Comparison of ENCODE assay signal across 12 mouse cellular contexts in the genomic region with DNA sequence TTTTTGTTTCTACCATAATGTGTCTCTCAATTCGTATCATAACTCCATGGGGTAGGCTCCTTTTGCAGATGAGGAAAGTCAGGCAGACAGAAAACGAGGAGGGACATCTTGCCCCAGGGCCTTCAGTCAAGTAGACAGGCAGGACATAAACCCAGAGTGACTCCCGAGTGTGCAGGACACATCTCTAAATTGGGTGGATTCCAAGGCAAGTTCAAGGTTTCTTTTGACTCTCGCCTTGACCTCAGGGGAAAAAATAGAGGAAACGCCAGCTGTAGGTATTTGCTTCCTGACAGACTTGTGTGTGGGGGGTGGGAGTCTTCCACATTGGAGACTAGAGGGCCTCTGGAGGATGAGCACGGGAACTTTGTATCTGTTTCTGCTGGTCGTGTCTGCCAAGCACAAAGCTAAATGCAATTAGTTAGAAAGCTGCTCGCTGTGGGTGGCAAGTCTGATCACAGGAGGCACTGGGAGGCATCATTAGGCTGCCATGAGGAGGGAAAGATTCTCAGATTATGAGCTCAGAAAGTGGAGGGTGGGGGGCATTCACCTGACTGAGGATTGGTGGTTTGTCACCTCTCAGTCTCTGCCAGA. TPM values are rescaled to one million over a fixed set of nuclear protein-coding genes. Genes with fewer than 3 reads are reported as not detected.
DNase-seq lines count a peak whose midpoint lies in the region; ATAC-seq and TF ChIP-seq lines count a peak whose summit lies in the region.
"Had no signal": no experiment of that assay in that cellular context is flagged by ENCODE, and none has a peak within 500 bp of the region (broad histone marks: within the 10 kb centered on the region; RNA-seq: fewer than 3 reads in every experiment).

No protein-coding gene starts in this region.

- ATAC-seq in embryonic facial prominence, embryonic 13.5 days (ENCODE audit: insufficient number of reproducible peaks, insufficient read depth, low FRiP score, low TSS enrichment, low read depth): no peak
- no peak for ATAC-seq in hindbrain, postnatal 0 days
- ATAC-seq in hindbrain, embryonic 11.5 days (ENCODE audit: low FRiP score): no peak
- no peak for ATAC-seq in lung, embryonic 14.5 days (ENCODE audit: insufficient read depth)
- no peak for ATAC-seq in liver, embryonic 14.5 days (ENCODE audit: insufficient read depth)
- ATAC-seq in megakaryocyte, adult 5-6 weeks (ENCODE audit: poor library complexity, severe bottlenecking): no peak
- ATAC-seq: inflammation-experienced regulatory T-cells, adult 6 months had no signal

- WGBS in embryonic facial prominence, embryonic 13.5 days: 24% methylated on average over 8 of the region's 8 CpGs
- 45% methylated on average over 8 of the region's 8 CpGs for WGBS in embryonic facial prominence, embryonic 10.5 days
- WGBS in hindbrain, postnatal 0 days: 23% methylated on average over 8 of the region's 8 CpGs
- 54% methylated on average over 8 of the region's 8 CpGs for WGBS in hindbrain, embryonic 11.5 days
- 32% methylated on average over 8 of the region's 8 CpGs for WGBS in lung, embryonic 14.5 days
- WGBS in liver, embryonic 14.5 days (ENCODE audit: insufficient replicate concordance): 57% methylated on average over 8 of the region's 8 CpGs

- H3K9me3 ChIP-seq in embryonic facial prominence, embryonic 13.5 days: no peaks in the 10 kb centered on the region
- H3K9me3 ChIP-seq in embryonic facial prominence, embryonic 10.5 days: no peaks in the 10 kb centered on the region
- H3K9me3 ChIP-seq in hindbrain, postnatal 0 days (ENCODE audit: low read length): no peaks in the 10 kb centered on the region
- no peaks in the 10 kb centered on the region for H3K9me3 ChIP-seq in hindbrain, embryonic 11.5 days (ENCODE audit: control insufficient read depth, low read length)
- no peaks in the 10 kb centered on the region for H3K9me3 ChIP-seq in lung, embryonic 14.5 days (ENCODE audit: low read depth, low read length)
- H3K9me3 ChIP-seq in liver, embryonic 14.5 days (ENCODE audit: control insufficient read depth, low read length): no peaks in the 10 kb centered on the region
- H3K9me3 ChIP-seq: forebrain, embryonic 12.5 days had no signal

- no peak overlapping the region for H3K4me2 ChIP-seq in embryonic facial prominence, embryonic 13.5 days
- H3K4me2 ChIP-seq in hindbrain, postnatal 0 days (ENCODE audit: low read depth, low read length): no peak overlapping the region
- no peak overlapping the region for H3K4me2 ChIP-seq in hindbrain, embryonic 11.5 days (replicated peaks; ENCODE audit: low read depth, low read length)
- H3K4me2 ChIP-seq in lung, embryonic 14.5 days: no peak overlapping the region
- peak overlapping the region; percentile 85 for H3K4me2 ChIP-seq in liver, embryonic 14.5 days (ENCODE audit: low read depth)
- H3K4me2 ChIP-seq: forebrain, embryonic 12.5 days had no signal

- H3K27me3 ChIP-seq in embryonic facial prominence, embryonic 13.5 days: no peaks in the 10 kb centered on the region
- H3K27me3 ChIP-seq in embryonic facial prominence, embryonic 10.5 days (replicated peaks; ENCODE audit: low read depth, poor library complexity, severe bottlenecking): peaks cover 40% of the 10 kb centered on the region
- no peaks in the 10 kb centered on the region for H3K27me3 ChIP-seq in hindbrain, postnatal 0 days (ENCODE audit: insufficient read depth, low read length)
- no peaks in the 10 kb centered on the region for H3K27me3 ChIP-seq in hindbrain, embryonic 11.5 days (ENCODE audit: control insufficient read depth, insufficient read depth, low read length)
- no peaks in the 10 kb centered on the region for H3K27me3 ChIP-seq in lung, embryonic 14.5 days (ENCODE audit: insufficient read depth, low read length)
- no peaks in the 10 kb centered on the region for H3K27me3 ChIP-seq in liver, embryonic 14.5 days (ENCODE audit: control insufficient read depth, insufficient read depth, low read length)

- DNase-seq in embryonic facial prominence, embryonic 10.5 days (ENCODE audit: low spot score): no peak
- peak; percentile 33 for DNase-seq in hindbrain, postnatal 0 days (ENCODE audit: low spot score)
- DNase-seq in hindbrain, embryonic 11.5 days (ENCODE audit: low spot score): no peak
- peak; percentile 47 for DNase-seq in lung, embryonic 14.5 days
- no peak for DNase-seq in lung, postnatal 14 days
- DNase-seq in liver, embryonic 14.5 days (ENCODE audit: low read depth in 3 of 3, low spot score in 3 of 3): no peak
- DNase-seq: gastrocnemius, postnatal 25 days; lung, postnatal 4 days had no signal

- TF ChIP-seq EP300 in liver, embryonic 14.5 days (IDR thresholded peaks at IDR 0.05; ENCODE audit: low read depth): no peak

- H3K9ac ChIP-seq in embryonic facial prominence, embryonic 13.5 days: no peak overlapping the region
- no peak overlapping the region for H3K9ac ChIP-seq in hindbrain, postnatal 0 days (replicated peaks; ENCODE audit: low read length)
- no peak overlapping the region for H3K9ac ChIP-seq in hindbrain, embryonic 11.5 days (ENCODE audit: low read depth, low read length)
- no peak overlapping the region for H3K9ac ChIP-seq in lung, embryonic 14.5 days
- peak overlapping the region; percentile 41 for H3K9ac ChIP-seq in liver, embryonic 14.5 days (replicated peaks)
- H3K9ac ChIP-seq: forebrain, embryonic 12.5 days had no signal

- no peak overlapping the region for H3K4me3 ChIP-seq in embryonic facial prominence, embryonic 13.5 days
- H3K4me3 ChIP-seq in embryonic facial prominence, embryonic 10.5 days: no peak overlapping the region
- no peak overlapping the region for H3K4me3 ChIP-seq in hindbrain, postnatal 0 days (ENCODE audit: low read length)
- H3K4me3 ChIP-seq in hindbrain, embryonic 11.5 days (ENCODE audit: low read depth, low read length): no peak overlapping the region
- H3K4me3 ChIP-seq in lung, embryonic 14.5 days (ENCODE audit: low read depth, low read length): no peak overlapping the region
- peak overlapping the region in 1 of 2 experiments; percentile 1; a peak in 1 of 4 replicates for H3K4me3 ChIP-seq in liver, embryonic 14.5 days (ENCODE audit: insufficient read depth in 1 of 2, low read depth in 2 of 2, low read length in 2 of 2)
- H3K4me3 ChIP-seq: forebrain, embryonic 12.5 days had no signal

- H3K36me3 ChIP-seq in embryonic facial prominence, embryonic 13.5 days: no peaks in the 10 kb centered on the region
- H3K36me3 ChIP-seq in embryonic facial prominence, embryonic 10.5 days (replicated peaks): no peaks in the 10 kb centered on the region
- H3K36me3 ChIP-seq in hindbrain, postnatal 0 days (ENCODE audit: insufficient read depth, low read length): no peaks in the 10 kb centered on the region
- no peaks in the 10 kb centered on the region for H3K36me3 ChIP-seq in hindbrain, embryonic 11.5 days (ENCODE audit: control insufficient read depth, insufficient read depth, low read length)
- H3K36me3 ChIP-seq in lung, embryonic 14.5 days (ENCODE audit: insufficient read depth): no peaks in the 10 kb centered on the region
- H3K36me3 ChIP-seq in liver, embryonic 14.5 days (replicated peaks; ENCODE audit: control insufficient read depth, insufficient read depth, low read depth): peaks cover 76% of the 10 kb centered on the region
- H3K36me3 ChIP-seq: forebrain, embryonic 12.5 days had no signal

- peak overlapping the region; percentile 23; the same call in 1 of the 2 replicates for H3K27ac ChIP-seq in embryonic facial prominence, embryonic 13.5 days
- H3K27ac ChIP-seq in embryonic facial prominence, embryonic 10.5 days (replicated peaks): no peak overlapping the region
- H3K27ac ChIP-seq in hindbrain, postnatal 0 days: no peak overlapping the region
- H3K27ac ChIP-seq in hindbrain, embryonic 11.5 days (ENCODE audit: low read depth, low read length): no peak overlapping the region
- H3K27ac ChIP-seq in lung, embryonic 14.5 days (ENCODE audit: low read depth): no peak overlapping the region
- peak overlapping the region; percentile 95 for H3K27ac ChIP-seq in liver, embryonic 14.5 days
- H3K27ac ChIP-seq: forebrain, embryonic 12.5 days had no signal

- H3K4me1 ChIP-seq in embryonic facial prominence, embryonic 13.5 days: peaks cover 59% of the 10 kb centered on the region
- H3K4me1 ChIP-seq in embryonic facial prominence, embryonic 10.5 days: peaks cover 52% of the 10 kb centered on the region
- peaks cover 12% of the 10 kb centered on the region for H3K4me1 ChIP-seq in hindbrain, postnatal 0 days (ENCODE audit: insufficient read depth, low read length)
- peaks cover 7% of the 10 kb centered on the region for H3K4me1 ChIP-seq in hindbrain, embryonic 11.5 days (replicated peaks; ENCODE audit: control insufficient read depth, insufficient read depth, low read length)
- peaks cover 30% of the 10 kb centered on the region for H3K4me1 ChIP-seq in lung, embryonic 14.5 days (ENCODE audit: insufficient read depth)
- peaks cover 71 to 74% of the 10 kb centered on the region in 2 experiments for H3K4me1 ChIP-seq in liver, embryonic 14.5 days (replicated peaks; ENCODE audit: control insufficient read depth in 2 of 2, insufficient read depth in 2 of 2, low read length in 1 of 2)

- TF ChIP-seq CTCF in hindbrain, postnatal 0 days (IDR thresholded peaks at IDR 0.05; ENCODE audit: low read depth): no peak
- no peak for TF ChIP-seq CTCF in lung, embryonic 14.5 days (IDR thresholded peaks at IDR 0.05; ENCODE audit: low read depth)
- no peak for TF ChIP-seq CTCF in liver, embryonic 14.5 days (IDR thresholded peaks at IDR 0.05; ENCODE audit: low read depth)

RNA-seq across cellular contexts. Expression of gene Gmpr, which starts 7.7 kb away (rescaled TPM):
- polyA plus RNA-seq in embryonic facial prominence, embryonic 13.5 days (2015; fragmentation: Nextera tagmentation; extraction: Ambion mirVana): 27.7 and 36.9 TPM in 2 replicates
- 22.5 and 25.6 TPM in 2 replicates for polyA plus RNA-seq in embryonic facial prominence, embryonic 10.5 days (2016; fragmentation: Nextera tagmentation; extraction: Ambion mirVana)
- total RNA-seq in hindbrain, postnatal 0 days (2014; rRNA removed): 21.7 and 27.9 TPM in 2 replicates
- 41.5 and 43.3 TPM in 2 replicates for polyA plus RNA-seq in hindbrain, postnatal 0 days (2015; fragmentation: Nextera tagmentation; extraction: Ambion mirVana)
- 26.8 and 28.8 TPM in 2 replicates for polyA plus RNA-seq in hindbrain, embryonic 11.5 days (2014; fragmentation: Nextera tagmentation; extraction: Ambion mirVana)
- 22.9 and 25.3 TPM in 2 replicates for polyA plus RNA-seq in lung, embryonic 14.5 days (2014; fragmentation: Nextera tagmentation; extraction: Ambion mirVana)
- 116 and 155 TPM in 2 replicates for polyA plus RNA-seq in liver, embryonic 14.5 days (2012; rRNA removed)
- 295 and 311 TPM in 2 replicates for polyA plus RNA-seq in liver, embryonic 14.5 days (2014; fragmentation: Nextera tagmentation; extraction: Ambion mirVana)
- total RNA-seq in megakaryocyte, adult 5-6 weeks (2015): 1.7 and 2.0 TPM in 2 replicates
- 1.0 and 1.1 TPM in 2 replicates for total RNA-seq in megakaryocyte, adult 5-6 weeks (2017)

Comparison
In these comparisons a context has a peak if more than half of its experiments do, and no peak if none do; other contexts are left out.
1. H3K27ac ChIP-seq: peak in embryonic facial prominence, embryonic 13.5 days (single experiment) and liver, embryonic 14.5 days (single experiment); none in embryonic facial prominence, embryonic 10.5 days (single experiment), hindbrain, postnatal 0 days (single experiment), hindbrain, embryonic 11.5 days (single experiment) and lung, embryonic 14.5 days (single experiment).
2. DNase-seq: peak in hindbrain, postnatal 0 days (single experiment) and lung, embryonic 14.5 days (single experiment); none in embryonic facial prominence, embryonic 10.5 days (single experiment), hindbrain, embryonic 11.5 days (single experiment), lung, postnatal 14 days (single experiment) and liver, embryonic 14.5 days (0 of 3).